8 mouse cellular contexts compared by ENCODE assay signal in the genomic region with DNA sequence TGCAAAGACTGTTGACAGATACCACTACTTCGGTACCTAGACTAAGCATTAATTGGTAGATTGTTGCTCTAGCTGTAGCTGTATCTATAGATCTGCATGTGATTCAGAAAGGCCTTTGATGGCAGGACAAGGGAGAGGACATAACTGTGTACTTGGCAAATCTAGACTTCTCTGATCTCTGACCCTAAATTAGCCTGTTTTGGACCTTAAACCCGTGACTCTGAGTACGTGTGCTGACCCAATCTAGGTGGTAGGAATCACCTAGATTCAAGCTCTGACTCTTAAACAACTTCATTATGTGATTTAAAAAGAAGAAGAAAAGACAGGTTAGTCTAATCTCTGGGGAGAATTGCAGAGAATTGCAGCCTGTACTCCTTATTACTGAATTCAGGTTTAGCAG. TPM values are rescaled to one million over a fixed set of nuclear protein-coding genes. Genes with fewer than 3 reads are reported as not detected.
DNase-seq lines count a peak whose midpoint lies in the region; ATAC-seq and TF ChIP-seq lines count a peak whose summit lies in the region.

Gene Ppp2r1b, plus strand, starts transcription at position 221 of the 400 bp plus-strand sequence.

- TF ChIP-seq CTCF in lung, postnatal 0 days (IDR thresholded peaks at IDR 0.05), result no peak

- DNase-seq in lung, postnatal 0 days (ENCODE audit: low spot score), result no peak
- no peak for DNase-seq in lung, postnatal 25 days (ENCODE audit: low spot score)
- no peak for DNase-seq in embryonic facial prominence, embryonic 11.5 days (ENCODE audit: low spot score)
- DNase-seq in hindbrain, embryonic 10.5 days (ENCODE audit: low spot score), result no peak
- DNase-seq in liver, embryonic 11.5 days (ENCODE audit: low spot score), result no peak
- DNase-seq in right cerebral cortex, postnatal 14 days, result no peak
- DNase-seq in T-cell, adult 2 months (ENCODE audit: low spot score), result no peak
- no peak for DNase-seq in urinary bladder, postnatal 25 days (ENCODE audit: low spot score)

- 98% methylated on average over 3 of the region's 3 CpGs for WGBS in lung, postnatal 0 days
- 92% methylated on average over 3 of the region's 3 CpGs for WGBS in embryonic facial prominence, embryonic 11.5 days
- 95% methylated on average over 3 of the region's 3 CpGs for WGBS in hindbrain, embryonic 10.5 days
- 87% methylated on average over 3 of the region's 3 CpGs for WGBS in liver, embryonic 11.5 days

- H3K4me3 ChIP-seq in lung, postnatal 0 days (ENCODE audit: low read depth, low read length), result no peak within 1 kb of the TSS
- no peak within 1 kb of the TSS for H3K4me3 ChIP-seq in embryonic facial prominence, embryonic 11.5 days (ENCODE audit: low read depth, low read length)
- no peak within 1 kb of the TSS for H3K4me3 ChIP-seq in hindbrain, embryonic 10.5 days
- H3K4me3 ChIP-seq in liver, embryonic 11.5 days (ENCODE audit: low read depth, low read length), result no peak within 1 kb of the TSS

- no peak for TF ChIP-seq EP300 in lung, postnatal 0 days (IDR thresholded peaks at IDR 0.05)

- no peak within 1 kb of the TSS for H3K9ac ChIP-seq in lung, postnatal 0 days (replicated peaks; ENCODE audit: low read depth)
- no peak within 1 kb of the TSS for H3K9ac ChIP-seq in embryonic facial prominence, embryonic 11.5 days (replicated peaks; ENCODE audit: low read length)
- H3K9ac ChIP-seq in liver, embryonic 11.5 days (ENCODE audit: low read depth, low read length), result no peak within 1 kb of the TSS

- peaks cover 4% of the 10 kb centered on the region; the same call in 1 of the 2 replicates for H3K4me1 ChIP-seq in lung, postnatal 0 days (ENCODE audit: insufficient read depth, low read depth, low read length)
- H3K4me1 ChIP-seq in embryonic facial prominence, embryonic 11.5 days (ENCODE audit: control insufficient read depth, insufficient read depth, low read length), result no peaks in the 10 kb centered on the region
- H3K4me1 ChIP-seq in hindbrain, embryonic 10.5 days (replicated peaks), result peaks cover 4% of the 10 kb centered on the region; the same call in 1 of the 2 replicates
- peaks cover 13% of the 10 kb centered on the region for H3K4me1 ChIP-seq in liver, embryonic 11.5 days (replicated peaks; ENCODE audit: control insufficient read depth, insufficient read depth, low read length)

- no peak within 1 kb of the TSS for H3K27ac ChIP-seq in lung, postnatal 0 days (ENCODE audit: low read length)
- H3K27ac ChIP-seq in embryonic facial prominence, embryonic 11.5 days (replicated peaks; ENCODE audit: low read depth, low read length), result no peak within 1 kb of the TSS
- H3K27ac ChIP-seq in hindbrain, embryonic 10.5 days, result no peak within 1 kb of the TSS
- no peak within 1 kb of the TSS for H3K27ac ChIP-seq in liver, embryonic 11.5 days (ENCODE audit: low read depth, low read length)

- no peak within 1 kb of the TSS for H3K4me2 ChIP-seq in lung, postnatal 0 days (replicated peaks; ENCODE audit: low read depth, low read length)
- no peak within 1 kb of the TSS for H3K4me2 ChIP-seq in embryonic facial prominence, embryonic 11.5 days (ENCODE audit: low read depth, low read length)
- H3K4me2 ChIP-seq in liver, embryonic 11.5 days, result no peak within 1 kb of the TSS

- ATAC-seq in lung, postnatal 0 days, result no peak
- ATAC-seq in embryonic facial prominence, embryonic 11.5 days (replicated peaks; ENCODE audit: insufficient number of reproducible peaks, low FRiP score, low TSS enrichment, low read depth), result no peak
- ATAC-seq in liver, embryonic 11.5 days (replicated peaks; ENCODE audit: low FRiP score), result no peak

- no peaks in the 10 kb centered on the region for H3K9me3 ChIP-seq in lung, postnatal 0 days (ENCODE audit: low read length)
- H3K9me3 ChIP-seq in embryonic facial prominence, embryonic 11.5 days (replicated peaks; ENCODE audit: control insufficient read depth, low read length), result no peaks in the 10 kb centered on the region
- no peaks in the 10 kb centered on the region for H3K9me3 ChIP-seq in hindbrain, embryonic 10.5 days
- no peaks in the 10 kb centered on the region for H3K9me3 ChIP-seq in liver, embryonic 11.5 days (ENCODE audit: control insufficient read depth, low read length)

- H3K27me3 ChIP-seq in lung, postnatal 0 days (replicated peaks; ENCODE audit: insufficient read depth, low read length), result no peaks in the 10 kb centered on the region
- H3K27me3 ChIP-seq in embryonic facial prominence, embryonic 11.5 days (ENCODE audit: control insufficient read depth, insufficient read depth, low read length), result no peaks in the 10 kb centered on the region
- no peaks in the 10 kb centered on the region for H3K27me3 ChIP-seq in hindbrain, embryonic 10.5 days (ENCODE audit: insufficient read depth, poor library complexity, severe bottlenecking)
- H3K27me3 ChIP-seq in liver, embryonic 11.5 days (replicated peaks; ENCODE audit: control insufficient read depth, insufficient read depth, low read length), result no peaks in the 10 kb centered on the region

- no peaks in the 10 kb centered on the region for H3K36me3 ChIP-seq in lung, postnatal 0 days (ENCODE audit: insufficient read depth, low read length)
- no peaks in the 10 kb centered on the region for H3K36me3 ChIP-seq in embryonic facial prominence, embryonic 11.5 days (replicated peaks; ENCODE audit: control insufficient read depth, insufficient read depth, low read depth, low read length)
- peaks cover 24% of the 10 kb centered on the region for H3K36me3 ChIP-seq in hindbrain, embryonic 10.5 days
- H3K36me3 ChIP-seq in liver, embryonic 11.5 days (ENCODE audit: control insufficient read depth, insufficient read depth, low read length), result peaks cover 5% of the 10 kb centered on the region

RNA-seq across cellular contexts. Expression of gene Ppp2r1b, which starts in this region (rescaled TPM):
- 26.0 and 28.4 TPM in 2 replicates for polyA plus RNA-seq in lung, postnatal 0 days (2015; fragmentation: Nextera tagmentation; extraction: Ambion mirVana)
- polyA plus RNA-seq in embryonic facial prominence, embryonic 11.5 days (2014; fragmentation: Nextera tagmentation; extraction: Ambion mirVana), result 126 and 136 TPM in 2 replicates
- 120 and 147 TPM in 2 replicates for polyA plus RNA-seq in hindbrain, embryonic 10.5 days (2016; fragmentation: Nextera tagmentation; extraction: Ambion mirVana)
- polyA plus RNA-seq in liver, embryonic 11.5 days (2014; fragmentation: Nextera tagmentation; extraction: Ambion mirVana), result 143 and 172 TPM in 2 replicates
